Comparison of ENCODE assay signal across 1 mouse cellular context in genomic region chr10:89461856-89462507, GRCm38 (mm10).
TF ChIP-seq lines count a peak whose summit lies in the region.

No protein-coding gene starts in this region.

TF ChIP-seq in CH12.LX, 34 proteins besides CTCF, POLR2A, EP300 and RAD21 (continued from another document):
- TF ChIP-seq UBTF (IDR thresholded peaks at IDR 0.05; ENCODE audit: low read depth, low read length) (no peak), BHLHE40 (IDR thresholded peaks at IDR 0.05; ENCODE audit: low read depth, low read length) (peak; percentile 47; the same call in 1 of the 2 replicates), SMC3 (IDR thresholded peaks at IDR 0.05; ENCODE audit: low read depth, low read length) (peak; percentile 95), MEF2A (IDR thresholded peaks at IDR 0.05; ENCODE audit: borderline replicate concordance, low read depth, low read length) (no peak; the same call in 1 of the 2 replicates), TBP (conservative IDR thresholded peaks at IDR 0.05; ENCODE audit: low read depth, low read length) (no peak), PAX5 (IDR thresholded peaks at IDR 0.05; ENCODE audit: low read length) (no peak), ELF1 (IDR thresholded peaks at IDR 0.05; ENCODE audit: low read depth, low read length) (0 out of 2 replicates have a peak, but pooled peaks have one; percentile 51), NELFE (IDR thresholded peaks at IDR 0.05; ENCODE audit: low read depth, low read length) (peak; percentile 35; the same call in 1 of the 2 replicates), MYC (IDR thresholded peaks at IDR 0.05; ENCODE audit: low read depth, low read length) (0 out of 2 replicates have a peak, but pooled peaks have one; percentile 29)
